Mouse (Mus musculus): ENCODE measurements around the gene Gm3542.
"Not testable (repeated sequence)": the region's sequence is repeated elsewhere in the genome, so short reads cannot be mapped to it uniquely, and the experiment has no call there.

The Gm3542 gene

DNA sequence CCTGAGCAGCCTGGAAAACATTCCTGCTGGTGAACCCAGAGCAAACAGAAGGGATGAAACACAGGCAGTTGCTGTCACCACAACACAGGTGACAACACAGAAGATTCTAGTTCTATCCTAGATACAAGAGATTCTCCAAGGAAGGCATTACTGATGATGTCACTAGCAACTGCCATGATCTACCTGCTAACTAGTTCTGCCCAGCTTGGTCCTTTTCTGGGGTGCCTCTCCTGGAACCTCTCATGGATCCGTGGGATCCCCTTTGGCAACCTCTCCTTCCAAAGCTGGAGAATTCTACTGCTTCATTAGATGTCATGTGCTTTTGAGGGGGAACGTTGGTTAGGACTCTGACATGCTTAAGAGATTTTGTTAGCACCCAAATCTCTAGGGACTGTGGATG is at the start of gene Gm3542:
Gm3542 (minus strand) TSS at position 101 of the 400 bp plus-strand sequence.
- not testable (repeated sequence) for DNase-seq (ENCODE audit: extremely low spot score, low read depth, low spot score)
